Mouse (Mus musculus): Measurements from ENCODE around the gene Iyd.

- TF ChIP-seq POLR2AphosphoS2 (IDR thresholded peaks at IDR 0.05; ENCODE audit: insufficient read length, low read depth), result no peak
- TF ChIP-seq POLR2A (IDR thresholded peaks at IDR 0.05; ENCODE audit: insufficient read length, low read depth), result no peak
- TF ChIP-seq MYOG (IDR thresholded peaks at IDR 0.05; ENCODE audit: control insufficient read depth in 1 of 3, insufficient read depth in 1 of 3, insufficient read length in 2 of 3, low read depth in 2 of 3), result no peak
These were observed 25.4 kb upstream of the Iyd start for GRCm38 (mm10) chr10:3514634-3515033.

Measured in myocyte (in vitro differentiated cells).